Mouse (Mus musculus): ENCODE measurements around the gene Creb3l2. TPM values are rescaled to one million over a fixed set of nuclear protein-coding genes. Genes with fewer than 3 reads are reported as not detected.
A peak's percentile ranks its signal among the peaks of the same experiment; 100 is the strongest.

Gene Creb3l2
- polyA plus RNA-seq, 1 experiment = 30.5 TPM

DNA sequence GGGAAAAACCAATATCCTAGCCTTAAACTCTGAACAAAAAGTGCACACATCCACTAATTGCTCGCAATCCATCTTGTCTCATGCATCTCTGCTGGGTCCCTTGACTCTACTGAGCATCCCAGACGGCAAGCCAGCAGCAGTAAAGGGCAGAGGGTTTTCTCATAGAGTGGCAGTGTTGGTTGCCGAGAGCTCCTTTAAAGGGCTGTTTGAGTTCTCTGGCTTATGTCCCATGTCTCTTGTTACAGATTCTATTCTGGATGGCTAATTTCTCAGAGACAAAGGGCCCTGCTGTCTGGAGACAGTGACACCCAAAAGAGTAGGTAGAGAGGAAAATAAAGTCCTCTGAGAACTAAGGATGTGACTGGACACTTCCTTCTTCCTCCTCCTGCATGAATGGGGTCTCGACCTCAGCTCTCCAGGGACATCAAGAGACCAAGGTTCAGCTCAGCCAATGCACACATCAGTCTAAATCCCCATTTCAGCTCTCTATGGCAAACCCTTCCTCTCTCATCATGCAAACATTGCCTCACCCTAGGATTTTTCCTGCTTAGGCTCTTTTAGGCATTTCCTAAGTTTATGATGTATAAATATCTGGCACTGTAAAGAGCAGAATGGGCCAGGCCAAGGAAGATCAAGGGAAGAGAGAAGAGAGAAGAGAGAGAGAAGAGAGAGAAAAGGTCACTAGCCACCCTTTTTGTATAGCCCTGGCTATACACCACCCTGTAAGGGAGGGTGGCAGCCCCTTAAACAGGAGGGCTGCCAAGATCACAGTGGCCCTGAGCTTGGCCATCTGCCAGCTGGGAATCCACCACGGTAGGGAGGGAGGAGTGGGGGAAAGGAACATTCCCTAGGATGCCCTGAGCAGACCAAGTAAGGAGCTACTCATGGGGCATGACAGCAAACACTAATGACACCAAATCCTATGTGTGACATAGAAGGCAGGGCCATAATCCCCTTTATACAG lies 111.8 kb downstream of the Creb3l2 start:
- 56% methylated on average over 5 of the region's 5 CpGs for WGBS
- TF ChIP-seq CTCF (IDR thresholded peaks at IDR 0.05; ENCODE audit: extremely low read depth, insufficient read length, insufficient replicate concordance, low read depth, low read length) (no peak), POLR2A (IDR thresholded peaks at IDR 0.05; ENCODE audit: low read depth, low read length) (no peak)
- Histone ChIP-seq H3K27ac (ENCODE audit: insufficient read depth, low read depth, low read length) (peak overlapping the region; percentile 49; the same call in 1 of the 2 replicates), H3K36me3 (ENCODE audit: control insufficient read depth, insufficient read depth, low read length) (peaks cover 36% of the 10 kb centered on the region), H3K27me3 (ENCODE audit: control insufficient read depth, insufficient read depth, low read length) (no peaks in the 10 kb centered on the region), H3K4me3 (ENCODE audit: low read depth, low read length) (no peak overlapping the region), H3K4me1 (ENCODE audit: control insufficient read depth, insufficient read depth, insufficient read length, low read length) (no peaks in the 10 kb centered on the region)

DNA sequence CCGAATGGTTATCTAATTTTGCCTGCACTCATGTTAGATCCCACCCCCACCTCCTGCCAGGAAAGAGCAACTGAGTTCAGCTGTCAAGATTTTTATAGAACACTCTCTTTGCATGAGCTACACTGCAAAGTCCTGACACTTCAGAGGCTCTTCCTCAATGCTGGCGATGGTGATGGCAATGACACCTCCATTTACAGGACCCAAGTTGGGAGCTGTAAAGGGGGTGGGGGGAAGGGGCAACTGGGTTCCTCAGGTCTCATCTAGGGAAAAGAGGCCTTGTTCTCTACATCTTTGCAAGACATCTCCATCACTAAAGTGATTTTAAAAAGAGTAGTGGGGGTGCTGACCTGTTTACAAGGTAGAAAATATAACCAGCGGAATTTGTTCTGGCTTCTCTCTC lies 112.6 kb downstream of the Creb3l2 start:
- H3K36me3 ChIP-seq (ENCODE audit: control insufficient read depth, insufficient read depth, low read length) = peaks cover 30% of the 10 kb centered on the region
- no peaks in the 10 kb centered on the region for H3K4me1 ChIP-seq (ENCODE audit: control insufficient read depth, insufficient read depth, insufficient read length, low read length)
- H3K4me3 ChIP-seq (ENCODE audit: low read depth, low read length) = no peak overlapping the region
- no peaks in the 10 kb centered on the region for H3K27me3 ChIP-seq (ENCODE audit: control insufficient read depth, insufficient read depth, low read length)
- no peak overlapping the region for H3K27ac ChIP-seq (ENCODE audit: insufficient read depth, low read depth, low read length)
- WGBS = 86% methylated on average over 3 of the region's 3 CpGs
- no peak for TF ChIP-seq POLR2A (IDR thresholded peaks at IDR 0.05; ENCODE audit: low read depth, low read length)
- TF ChIP-seq CTCF (IDR thresholded peaks at IDR 0.05; ENCODE audit: extremely low read depth, insufficient read length, insufficient replicate concordance, low read depth, low read length) = no peak

DNA sequence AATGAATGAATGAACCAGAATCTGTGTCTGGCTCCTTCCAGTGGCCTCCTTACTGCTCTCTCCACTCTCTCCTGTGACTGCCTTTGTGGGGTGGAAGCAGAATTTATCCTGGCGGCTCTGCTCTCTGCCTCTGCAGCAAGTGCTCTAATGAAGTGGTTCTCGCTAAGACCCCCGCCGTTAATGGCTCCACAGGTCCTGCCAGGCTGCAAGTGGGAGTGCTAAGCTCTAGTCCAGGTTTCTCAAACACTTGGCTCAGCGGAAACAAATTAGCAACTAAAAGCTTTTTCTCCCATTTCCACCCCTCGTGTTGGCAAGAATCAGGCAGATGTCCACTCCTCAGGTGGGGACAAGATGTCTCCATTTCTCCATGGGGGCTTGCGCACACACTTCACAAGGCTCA lies 113.3 kb downstream of the Creb3l2 start:
- Histone ChIP-seq H3K27me3 (ENCODE audit: control insufficient read depth, insufficient read depth, low read length) (no peaks in the 10 kb centered on the region), H3K27ac (ENCODE audit: insufficient read depth, low read depth, low read length) (no peak overlapping the region), H3K36me3 (ENCODE audit: control insufficient read depth, insufficient read depth, low read length) (peaks cover 24% of the 10 kb centered on the region), H3K4me1 (ENCODE audit: control insufficient read depth, insufficient read depth, insufficient read length, low read length) (no peaks in the 10 kb centered on the region), H3K4me3 (ENCODE audit: low read depth, low read length) (no peak overlapping the region)
- TF ChIP-seq CTCF (IDR thresholded peaks at IDR 0.05; ENCODE audit: extremely low read depth, insufficient read length, insufficient replicate concordance, low read depth, low read length) (no peak), POLR2A (IDR thresholded peaks at IDR 0.05; ENCODE audit: low read depth, low read length) (no peak)
- 81% methylated on average over 7 of the region's 7 CpGs for WGBS

DNA sequence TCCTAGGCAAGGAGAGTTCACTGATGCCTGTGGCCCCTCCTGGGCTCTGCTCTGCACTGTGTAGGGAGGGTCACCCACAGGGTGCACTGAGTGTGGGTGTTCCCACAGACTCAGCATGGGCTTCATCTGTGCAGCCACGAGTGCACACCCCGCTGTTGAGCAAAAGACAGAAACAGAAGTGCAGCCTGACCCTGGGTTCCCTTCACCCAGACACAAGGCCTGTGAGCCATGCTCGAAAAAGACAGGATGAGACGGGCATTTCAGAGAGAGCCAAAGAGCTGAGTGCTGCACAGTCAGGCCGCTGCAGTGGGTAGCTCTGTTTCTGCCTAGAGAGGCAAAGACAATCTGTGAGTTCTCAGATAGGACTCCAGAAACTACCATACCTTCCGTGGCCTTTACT lies 114.4 kb downstream of the Creb3l2 start:
- TF ChIP-seq CTCF (IDR thresholded peaks at IDR 0.05; ENCODE audit: extremely low read depth, insufficient read length, insufficient replicate concordance, low read depth, low read length) (no peak), POLR2A (IDR thresholded peaks at IDR 0.05; ENCODE audit: low read depth, low read length) (no peak)
- WGBS = 76% methylated on average over 6 of the region's 6 CpGs
- Histone ChIP-seq H3K4me3 (ENCODE audit: low read depth, low read length) (no peak overlapping the region), H3K27me3 (ENCODE audit: control insufficient read depth, insufficient read depth, low read length) (no peaks in the 10 kb centered on the region), H3K36me3 (ENCODE audit: control insufficient read depth, insufficient read depth, low read length) (peaks cover 15% of the 10 kb centered on the region), H3K27ac (ENCODE audit: insufficient read depth, low read depth, low read length) (no peak overlapping the region), H3K4me1 (ENCODE audit: control insufficient read depth, insufficient read depth, insufficient read length, low read length) (no peaks in the 10 kb centered on the region)

DNA sequence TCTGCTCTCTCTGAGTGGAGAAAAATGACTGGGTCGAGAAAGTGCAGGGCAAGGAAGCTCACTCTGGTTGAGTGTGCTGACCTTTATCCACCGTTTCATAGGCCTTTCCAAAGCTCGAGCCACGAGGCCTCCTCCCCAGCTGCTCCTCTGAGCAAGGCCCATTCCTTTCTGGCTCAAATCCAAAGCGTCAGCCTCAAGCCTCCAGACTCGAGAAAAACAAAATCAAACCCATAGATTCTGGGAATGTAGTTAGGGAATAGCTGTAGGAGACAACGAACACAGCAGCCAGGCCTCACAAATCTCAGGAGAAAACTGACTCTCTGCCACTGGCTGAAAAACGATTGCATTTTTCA lies 115.4 kb downstream of the Creb3l2 start:
- TF ChIP-seq POLR2A (IDR thresholded peaks at IDR 0.05; ENCODE audit: low read depth, low read length) = no peak
- 0 out of 2 replicates have a peak, but pooled peaks have one; percentile 11 for TF ChIP-seq CTCF (IDR thresholded peaks at IDR 0.05; ENCODE audit: extremely low read depth, insufficient read length, insufficient replicate concordance, low read depth, low read length)
- Histone ChIP-seq H3K4me1 (ENCODE audit: control insufficient read depth, insufficient read depth, insufficient read length, low read length) (no peaks in the 10 kb centered on the region), H3K27me3 (ENCODE audit: control insufficient read depth, insufficient read depth, low read length) (no peaks in the 10 kb centered on the region), H3K4me3 (ENCODE audit: low read depth, low read length) (no peak overlapping the region), H3K27ac (ENCODE audit: insufficient read depth, low read depth, low read length) (no peak overlapping the region), H3K36me3 (ENCODE audit: control insufficient read depth, insufficient read depth, low read length) (peaks cover 6% of the 10 kb centered on the region; the same call in 1 of the 2 replicates)
- WGBS = 29% methylated on average over 8 of the region's 8 CpGs

DNA sequence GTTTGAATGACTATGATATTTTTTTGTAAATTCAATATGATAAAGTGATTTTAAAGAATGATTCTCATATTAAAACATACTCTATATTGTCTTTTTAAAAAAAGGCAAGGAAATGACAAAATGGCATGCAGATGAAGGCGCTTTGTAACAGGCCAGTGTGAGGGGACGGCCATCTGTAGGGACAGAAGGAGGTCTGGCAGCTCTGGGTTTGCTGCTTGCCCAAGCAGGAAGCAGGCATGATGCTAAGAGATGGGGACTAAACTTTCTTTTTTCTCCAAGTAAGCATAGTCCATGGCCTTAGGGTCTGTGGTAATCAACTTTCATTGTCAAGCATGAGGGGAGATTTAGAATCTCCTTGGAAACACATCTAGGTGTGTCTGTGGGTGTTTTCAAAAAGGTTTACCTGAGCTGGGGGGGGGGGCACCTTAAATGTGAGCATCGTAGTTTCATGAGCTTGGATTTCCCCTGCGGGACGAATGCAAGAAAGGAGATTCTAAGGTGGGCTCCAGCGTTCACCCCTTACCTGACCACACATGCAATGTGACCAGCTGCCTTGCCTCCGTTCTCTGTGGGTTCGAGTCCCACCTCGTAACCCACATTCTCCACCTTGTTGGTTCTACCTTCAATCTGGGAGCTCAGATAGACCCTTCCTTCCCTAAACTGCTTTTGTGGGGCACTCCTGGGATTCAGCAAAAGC lies 115.9 kb downstream of the Creb3l2 start:
- 0 out of 2 replicates have a peak, but pooled peaks cover 2% of the 10 kb centered on the region for H3K36me3 ChIP-seq (ENCODE audit: control insufficient read depth, insufficient read depth, low read length)
- TF ChIP-seq CTCF (IDR thresholded peaks at IDR 0.05; ENCODE audit: extremely low read depth, insufficient read length, insufficient replicate concordance, low read depth, low read length) (no peak), POLR2A (IDR thresholded peaks at IDR 0.05; ENCODE audit: low read depth, low read length) (no peak)
- H3K4me3 ChIP-seq (ENCODE audit: low read depth, low read length) = no peak overlapping the region
- 92% methylated on average over 9 of the region's 9 CpGs for WGBS
- no peak overlapping the region for H3K27ac ChIP-seq (ENCODE audit: insufficient read depth, low read depth, low read length)
- no peaks in the 10 kb centered on the region for H3K4me1 ChIP-seq (ENCODE audit: control insufficient read depth, insufficient read depth, insufficient read length, low read length)
- H3K27me3 ChIP-seq (ENCODE audit: control insufficient read depth, insufficient read depth, low read length) = no peaks in the 10 kb centered on the region

DNA sequence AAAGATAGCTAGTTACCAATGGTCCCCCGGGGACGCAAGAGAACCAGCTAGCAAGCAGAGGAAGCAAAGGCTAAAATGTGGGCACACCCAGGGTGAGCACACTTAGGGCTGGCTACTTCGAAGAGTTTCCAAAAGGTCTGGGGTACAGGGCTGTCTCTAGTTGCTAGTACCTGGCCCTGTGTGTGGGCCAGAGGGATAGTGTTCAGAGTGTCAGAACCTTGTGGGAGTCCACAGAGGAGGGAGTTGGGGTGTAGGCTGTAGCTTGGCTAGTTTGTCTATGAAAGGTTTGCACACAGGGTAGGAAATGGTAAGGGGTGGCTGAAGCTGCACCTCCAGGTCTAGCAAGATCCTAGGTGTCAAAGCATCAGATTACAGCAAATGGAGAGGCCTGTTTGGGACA lies 116.9 kb downstream of the Creb3l2 start:
- no peak for TF ChIP-seq POLR2A (IDR thresholded peaks at IDR 0.05; ENCODE audit: low read depth, low read length)
- no peak for TF ChIP-seq CTCF (IDR thresholded peaks at IDR 0.05; ENCODE audit: extremely low read depth, insufficient read length, insufficient replicate concordance, low read depth, low read length)
- no peak overlapping the region for H3K27ac ChIP-seq (ENCODE audit: insufficient read depth, low read depth, low read length)
- H3K36me3 ChIP-seq (ENCODE audit: control insufficient read depth, insufficient read depth, low read length) = 0 out of 2 replicates have a peak, but pooled peaks cover 2% of the 10 kb centered on the region
- H3K4me1 ChIP-seq (ENCODE audit: control insufficient read depth, insufficient read depth, insufficient read length, low read length) = no peaks in the 10 kb centered on the region
- no peak overlapping the region for H3K4me3 ChIP-seq (ENCODE audit: low read depth, low read length)
- H3K27me3 ChIP-seq (ENCODE audit: control insufficient read depth, insufficient read depth, low read length) = no peaks in the 10 kb centered on the region
- 84% methylated on average over 3 of the region's 3 CpGs for WGBS
